Mouse (Mus musculus) Patski (cell line): Measurements from ENCODE around the gene Fbxo7. TPM values are rescaled to one million over a fixed set of nuclear protein-coding genes. Genes with fewer than 3 reads are reported as not detected.

Source experiments
- ATAC-seq: fragments of 100-300 bp; one replicate; pipeline ENCODE4 v1.8.0; 2021
- CTCF ChIA-PET: fragments of 350-600 bp; sonication (Branson Sonifier 250); formaldehyde crosslinking; loops from one replicate; lab custom pipeline; 2022; ENCODE audit warnings: inconsistent platforms; lab: Charles Lee
- POLR2A ChIA-PET: fragments of 350-600 bp; sonication (Branson Sonifier 250); formaldehyde crosslinking; loops from one replicate; lab custom pipeline; 2022; ENCODE audit warnings: antibody characterized with exemption, inconsistent platforms; lab: Charles Lee
- DNase-seq: peaks from one replicate; pipeline ENCODE4 v3.0.0-alpha.2; 2011; ENCODE audit warnings: low read depth, low spot score
- H3K27me3 ChIP-seq: fragments of 371-371 bp; one replicate; pipeline ENCODE4 v1.5.1; 2021
- CTCF ChIP-seq: fragments of 100-300 bp; IDR thresholded peaks from one replicate; pipeline ENCODE4 v1.5.1; 2021
- in situ Hi-C: fragments of 300-500 bp; cut with MboI; formaldehyde crosslinking; loops from 3 replicates; pipeline ENCODE4 v1.11.1; 2018; ENCODE audit warnings: low pct_unique_long_range_greater_than_20kb, mixed read lengths
- polyA plus RNA-seq: library from polyadenylated mRNA; unstranded; gene quantifications from one replicate; pipeline ENCODE4 v1.2.3, GENCODE M21; 2021

Gene Fbxo7
- 38.1 TPM for polyA plus RNA-seq

DNA sequence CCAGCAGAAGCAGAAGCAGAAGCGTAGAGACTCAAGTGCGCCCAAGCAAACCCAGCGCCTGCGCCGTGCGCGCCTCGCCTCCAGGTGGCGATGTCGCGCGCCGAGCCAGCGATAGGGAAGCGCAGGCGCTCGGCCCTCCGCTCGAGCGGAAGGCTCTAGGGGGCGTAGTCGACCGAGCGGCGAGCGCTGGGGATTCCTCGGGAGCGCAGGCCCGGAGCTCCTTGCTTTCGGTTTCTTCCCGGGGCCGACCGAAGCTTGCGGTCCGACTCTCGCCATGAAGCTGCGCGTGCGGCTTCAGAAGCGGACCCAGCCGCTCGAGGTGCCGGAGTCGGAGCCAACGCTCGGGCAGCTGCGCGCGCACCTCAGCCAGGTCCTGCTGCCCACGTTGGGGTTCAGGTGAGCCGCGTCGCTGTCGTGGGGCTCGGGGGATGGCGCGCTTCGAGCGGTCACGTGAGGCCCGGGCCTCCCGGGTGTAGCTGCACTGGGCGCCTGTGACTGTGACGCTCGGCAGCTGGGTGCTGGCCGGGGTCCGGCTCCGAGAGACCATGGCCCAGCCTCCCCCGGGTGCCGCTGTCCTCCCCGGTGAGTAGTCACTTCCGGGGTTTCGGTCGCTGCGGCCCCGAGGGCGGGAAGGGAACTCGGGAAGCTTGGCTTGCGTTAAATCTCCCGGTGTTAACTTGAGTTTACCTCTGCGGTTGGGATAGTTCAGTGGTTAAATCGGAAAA lies at the start of gene Fbxo7:
Fbxo7 (plus strand) TSS at position 224 of the 725 bp plus-strand sequence.
- ChIA-PET CTCF (interaction anchor here (0.6 to 4.0 kb wide), 41 partner anchors 9 to 998 kb away, joined by 3 to 15 read pairs (median 4); partner anchors contain the start of genes Rtcb and Timp3), POLR2A (interaction anchor here (0.6 to 0.7 kb wide), 2 partner anchors 41 to 360 kb away, joined by 3 to 4 read pairs; no protein-coding TSS in a partner anchor)
- no peaks in the 10 kb centered on the region for H3K27me3 ChIP-seq
- DNase-seq: peak; percentile 43
- peak; percentile 95 for ATAC-seq
- peak; percentile 100 for TF ChIP-seq CTCF
- in situ Hi-C loops: no loop called here

DNA sequence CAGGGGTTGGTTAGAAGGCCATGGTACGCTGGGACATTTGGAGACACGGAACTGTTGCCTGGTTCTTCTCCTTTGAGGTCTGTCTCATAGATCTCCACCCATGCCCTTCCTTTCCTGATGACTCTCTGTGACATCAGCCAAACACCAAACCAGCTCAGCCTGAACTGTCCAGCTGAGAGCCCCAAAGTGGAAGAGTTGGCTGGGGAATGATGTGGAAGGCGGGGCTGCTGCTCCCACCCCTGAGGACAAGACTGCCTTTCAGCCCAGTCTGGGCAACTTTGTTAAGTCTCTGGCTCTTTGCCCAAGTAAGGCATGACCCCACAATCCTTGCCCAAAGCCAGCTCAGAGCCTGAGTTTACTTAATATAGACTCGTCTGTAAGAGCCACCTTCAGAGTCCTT lies 48.9 kb upstream of the Fbxo7 start:
- CTCF ChIA-PET: interaction anchor here (1.1 kb wide), 1 partner anchor 48 kb away, joined by 4 read pairs; no protein-coding TSS in a partner anchor
- TF ChIP-seq CTCF: no peak
- ATAC-seq: no peak
- in situ Hi-C loops: loop anchor here (5.0 kb wide), 1 partner anchor 84 kb away; no protein-coding TSS in a partner anchor
- no peak for DNase-seq
- H3K27me3 ChIP-seq: peaks cover 25% of the 10 kb centered on the region
- POLR2A ChIA-PET: interaction anchor here (0.7 kb wide), 1 partner anchor 60 kb away, joined by 3 read pairs; no protein-coding TSS in a partner anchor

DNA sequence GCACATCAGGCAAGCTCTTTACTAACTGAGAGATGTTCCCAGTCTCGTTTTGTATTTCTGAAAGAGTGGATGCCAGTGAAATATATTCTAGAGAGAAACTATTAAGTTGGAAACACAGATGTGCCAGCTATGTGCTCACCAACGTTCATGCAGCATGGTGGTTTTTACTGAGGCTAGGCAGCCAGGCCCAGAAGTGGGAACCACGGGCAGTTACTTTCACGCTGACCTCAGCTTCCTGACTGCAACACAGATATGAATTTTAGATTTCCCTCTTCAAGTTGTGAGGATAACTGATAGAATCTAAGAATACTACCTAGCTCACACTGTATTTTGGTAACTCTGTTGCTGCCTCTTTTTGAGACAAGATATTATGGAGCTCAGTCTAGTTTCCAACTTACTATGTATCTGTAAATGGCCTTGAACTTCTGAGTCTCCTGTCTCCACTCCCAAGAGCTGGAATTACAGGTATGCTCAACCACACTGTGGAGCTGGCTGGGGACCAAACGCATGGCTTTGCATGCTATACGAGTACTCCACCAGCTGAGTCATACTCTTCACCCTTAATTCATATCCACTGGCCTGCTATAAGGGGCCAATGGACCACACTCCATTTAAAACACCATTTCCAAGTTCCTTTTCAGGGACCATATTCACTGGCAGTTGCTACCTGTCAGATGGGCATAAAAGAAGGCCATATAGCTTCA lies 32.2 kb upstream of the Fbxo7 start:
- H3K27me3 ChIP-seq: peaks cover 14% of the 10 kb centered on the region
- no peak for TF ChIP-seq CTCF
- ATAC-seq (no peak), DNase-seq (no peak)
- in situ Hi-C loops: no loop called here
- POLR2A ChIA-PET: interaction anchor here (0.5 to 0.9 kb wide), 2 partner anchors 19 to 73 kb away, joined by 3 read pairs; no protein-coding TSS in a partner anchor
- CTCF ChIA-PET: interaction anchor here (1.3 to 1.5 kb wide), 3 partner anchors 25 to 34 kb away, joined by 3 to 4 read pairs (median 4); no protein-coding TSS in a partner anchor

DNA sequence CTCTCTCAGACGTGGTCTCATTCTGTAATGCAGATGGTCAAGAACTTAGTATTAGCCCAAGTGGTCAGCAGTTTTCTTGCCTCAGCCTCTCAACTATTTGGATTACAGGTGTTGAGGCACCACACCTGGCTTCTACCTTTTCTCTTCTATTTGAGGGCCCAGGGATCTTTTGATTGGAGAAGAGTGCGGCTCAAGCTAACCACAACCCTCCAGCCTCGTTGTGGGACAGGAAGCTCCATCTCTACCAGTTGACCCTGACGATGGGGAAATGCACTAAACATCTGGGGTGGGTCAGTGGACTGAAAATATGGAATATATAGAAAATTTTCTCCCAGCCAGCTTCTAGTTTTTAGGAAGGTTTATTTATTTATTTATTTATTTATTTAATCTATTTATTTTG lies 29.4 kb upstream of the Fbxo7 start:
- no peak for TF ChIP-seq CTCF
- in situ Hi-C loops: no loop called here
- ATAC-seq (no peak), DNase-seq (no peak)
- peaks cover 2% of the 10 kb centered on the region for H3K27me3 ChIP-seq
- ChIA-PET CTCF (interaction anchor here (1.3 kb wide), 1 partner anchor 29 kb away, joined by 5 read pairs; the partner anchor contains the start of gene Fbxo7), POLR2A (no interaction called here)

DNA sequence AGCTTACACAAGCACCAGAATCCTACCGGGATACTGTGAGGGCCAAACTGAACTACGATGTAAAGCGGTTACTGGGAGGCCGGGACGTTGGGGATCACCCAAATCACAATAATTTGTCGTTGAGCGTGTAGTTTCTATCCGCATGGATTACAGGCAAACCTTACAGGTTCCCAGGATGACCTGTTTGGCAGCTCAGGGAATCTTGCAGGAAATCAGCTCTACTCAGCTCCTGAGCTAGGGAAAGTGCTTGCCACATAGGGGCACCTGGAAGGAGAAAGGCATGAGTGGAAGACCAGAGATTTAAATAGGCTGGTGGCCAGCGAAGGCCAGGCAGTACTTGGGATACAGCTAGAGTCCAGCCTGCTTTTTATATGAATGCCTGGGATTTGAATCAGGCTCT lies 27.9 kb upstream of the Fbxo7 start:
- no peak for ATAC-seq
- no peaks in the 10 kb centered on the region for H3K27me3 ChIP-seq
- no peak for TF ChIP-seq CTCF
- DNase-seq: no peak
- in situ Hi-C loops: no loop called here
- ChIA-PET CTCF (interaction anchor here (1.0 to 1.3 kb wide), 2 partner anchors 11 to 28 kb away, joined by 3 to 5 read pairs; partner anchors contain the start of gene Fbxo7), POLR2A (interaction anchor here (0.6 kb wide), 1 partner anchor 469 kb away, joined by 3 read pairs; no protein-coding TSS in a partner anchor)

DNA sequence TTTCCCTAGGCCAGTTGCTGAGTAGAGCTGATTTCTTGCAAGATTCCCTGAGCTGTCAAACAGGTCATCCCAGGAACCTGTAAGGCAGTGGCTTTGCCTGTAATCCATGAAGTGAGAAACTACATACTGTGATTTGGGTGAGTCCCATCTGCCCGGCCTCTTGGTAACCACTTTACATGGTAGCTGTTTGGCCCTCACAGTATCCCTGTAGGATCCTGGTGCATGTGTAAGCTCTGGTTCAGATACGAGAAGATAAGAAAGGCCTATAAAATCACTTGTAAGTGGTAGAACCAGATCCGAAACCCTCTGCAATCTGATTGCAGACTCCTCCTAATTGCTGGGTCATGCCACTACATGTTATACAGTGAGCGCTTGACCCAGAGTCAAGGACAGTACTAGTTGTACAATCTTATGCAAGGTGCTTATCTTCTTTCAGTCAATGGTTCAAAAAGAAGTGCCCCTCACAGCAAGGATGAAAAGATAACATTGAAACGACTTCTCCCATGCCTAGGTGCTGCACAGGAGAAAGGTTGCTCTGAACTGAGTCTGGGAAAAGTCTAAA lies 27.1 kb upstream of the Fbxo7 start:
- ChIA-PET CTCF (no interaction called here), POLR2A (no interaction called here)
- no peak for ATAC-seq
- in situ Hi-C loops: no loop called here
- no peaks in the 10 kb centered on the region for H3K27me3 ChIP-seq
- no peak for TF ChIP-seq CTCF
- DNase-seq: no peak

DNA sequence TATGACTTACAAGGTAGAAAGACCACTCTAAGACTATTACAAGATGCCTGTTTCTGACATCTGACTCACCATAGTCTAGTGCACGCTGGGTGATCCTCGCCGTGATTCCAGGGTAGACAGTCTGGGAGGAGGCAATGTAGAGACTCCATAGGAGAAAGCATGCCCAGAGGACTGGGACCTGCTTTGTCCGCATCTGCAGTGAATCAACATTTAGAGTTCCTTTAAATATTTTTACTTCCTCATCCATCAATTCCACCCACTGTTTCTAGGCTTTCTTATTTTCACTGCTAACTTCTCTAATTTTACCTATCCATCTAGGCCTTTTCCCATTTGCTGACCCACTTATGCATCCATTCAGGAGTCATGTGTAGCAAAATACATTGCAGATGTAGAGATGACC lies 21.3 kb upstream of the Fbxo7 start:
- DNase-seq: no peak
- ChIA-PET POLR2A (no interaction called here), CTCF (no interaction called here)
- TF ChIP-seq CTCF: no peak
- no peak for ATAC-seq
- in situ Hi-C loops: no loop called here
- H3K27me3 ChIP-seq: peaks cover 25% of the 10 kb centered on the region

DNA sequence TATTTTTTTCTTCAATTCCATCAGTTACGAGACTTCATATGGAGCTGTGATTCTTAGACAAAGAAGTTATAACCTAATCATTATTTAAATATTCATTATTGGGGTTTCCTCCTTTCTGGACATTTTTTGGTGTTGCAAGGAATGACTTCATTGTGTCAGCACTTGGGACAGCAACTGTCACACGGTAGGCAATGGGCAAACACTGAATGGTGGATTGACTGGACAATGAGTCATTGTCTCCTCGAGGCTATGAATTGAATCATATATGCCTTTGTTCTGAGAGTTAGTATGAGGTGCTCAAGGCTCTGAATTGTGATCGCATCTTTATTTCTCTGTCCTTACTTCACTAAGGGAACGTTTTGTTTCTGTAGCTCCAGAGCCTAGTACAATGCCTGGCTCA lies 15.3 kb upstream of the Fbxo7 start:
- CTCF ChIA-PET: interaction anchor here (1.6 kb wide), 1 partner anchor 14 kb away, joined by 3 read pairs; no protein-coding TSS in a partner anchor
- H3K27me3 ChIP-seq: peaks cover 25% of the 10 kb centered on the region
- DNase-seq (no peak), ATAC-seq (no peak)
- POLR2A ChIA-PET: no interaction called here
- no peak for TF ChIP-seq CTCF
- in situ Hi-C loops: no loop called here

DNA sequence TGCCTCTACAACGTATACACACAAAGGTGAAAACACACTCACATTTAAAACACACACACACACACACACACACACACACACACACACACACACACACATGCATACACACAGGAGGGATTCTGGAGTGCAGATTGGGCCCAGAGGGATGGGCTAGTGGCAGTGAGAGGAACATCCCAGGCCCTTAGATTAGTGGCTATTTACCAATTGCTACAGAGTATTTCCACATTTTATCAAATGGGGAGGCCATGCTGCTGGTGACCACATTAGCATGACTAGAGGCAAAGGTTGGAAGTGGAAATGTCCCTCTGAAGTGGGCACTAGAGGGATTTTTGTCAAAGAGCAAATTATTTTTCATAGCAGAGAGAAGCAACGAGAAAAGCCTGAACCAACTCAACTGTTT lies 12.1 kb upstream of the Fbxo7 start:
- in situ Hi-C loops: no loop called here
- ChIA-PET POLR2A (no interaction called here), CTCF (interaction anchor here (0.8 to 1.9 kb wide), 2 partner anchors 12 to 47 kb away, joined by 3 to 6 read pairs; partner anchors contain the start of gene Fbxo7)
- H3K27me3 ChIP-seq: peaks cover 7% of the 10 kb centered on the region
- no peak for TF ChIP-seq CTCF
- DNase-seq: no peak
- no peak for ATAC-seq

DNA sequence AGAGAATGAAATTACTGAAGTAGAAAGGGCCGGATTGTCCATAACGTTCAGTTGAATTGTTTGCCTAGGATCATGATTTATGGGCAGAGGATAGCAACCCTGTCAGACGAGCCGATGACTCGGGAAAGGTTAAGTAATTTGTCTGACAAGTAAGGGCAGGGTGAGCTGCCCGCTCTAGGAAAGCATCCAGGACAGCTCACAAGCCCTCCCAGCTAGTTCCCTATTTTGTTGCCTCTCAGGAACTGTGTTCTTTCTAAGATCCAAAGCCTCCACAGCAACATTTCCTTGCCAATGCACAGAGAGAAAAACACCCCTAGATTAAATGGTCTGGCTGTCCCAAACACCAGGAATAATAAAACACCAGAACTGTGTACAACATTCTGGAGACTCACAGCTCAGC lies 11.1 kb upstream of the Fbxo7 start:
- no peak for TF ChIP-seq CTCF
- DNase-seq: no peak
- no peaks in the 10 kb centered on the region for H3K27me3 ChIP-seq
- no peak for ATAC-seq
- in situ Hi-C loops: no loop called here
- CTCF ChIA-PET: interaction anchor here (0.8 kb wide), 1 partner anchor 11 kb away, joined by 3 read pairs; the partner anchor contains the start of gene Fbxo7
- POLR2A ChIA-PET: no interaction called here
